Mouse (Mus musculus): ENCODE measurements at regions not wholly inside any gene's neighbourhood (a gene's known extent, or its start where the extent isn't known, plus 50 kb on each side); places are given as distances from the start of the nearest gene placed in this dataset.
"Not testable (repeated sequence)": the region's sequence is repeated elsewhere in the genome, so short reads cannot be mapped to it uniquely, and the experiment has no call there.

DNA sequence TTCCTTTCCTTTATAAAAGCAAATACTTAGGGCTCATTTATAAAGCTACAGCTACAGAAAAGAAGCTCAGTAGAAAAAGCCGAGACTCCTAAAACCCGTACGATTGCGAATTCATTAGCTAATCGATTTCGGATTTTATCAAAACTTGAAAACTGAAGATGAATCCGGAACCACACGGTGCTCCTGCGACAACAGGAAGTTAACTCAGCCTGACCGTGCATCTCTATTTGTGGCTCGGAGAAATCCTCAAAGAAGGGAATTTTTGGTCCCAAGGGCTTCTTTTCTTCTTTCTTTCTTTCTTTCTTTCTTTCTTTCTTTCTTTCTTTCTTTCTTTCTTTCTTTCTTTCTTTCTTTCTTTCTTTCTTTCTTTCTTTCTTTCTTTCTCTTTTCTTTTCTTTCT lies 103.7 kb upstream of the Snrpn start:
- not testable (repeated sequence) for TF ChIP-seq CTCF (IDR thresholded peaks at IDR 0.05; ENCODE audit: insufficient read depth, low read length); POLR2A (IDR thresholded peaks at IDR 0.05; ENCODE audit: borderline replicate concordance, extremely low read depth, low read depth, low read length)
